Mouse (Mus musculus) cortical plate, adult 2 months (tissue): Measurements from ENCODE around the gene Zfp362. TPM values are rescaled to one million over a fixed set of nuclear protein-coding genes. Genes with fewer than 3 reads are reported as not detected.

Experiments used
- H3K27ac ChIP-seq: fragments of 200-500 bp; 2 replicates; pipeline ENCODE4 v1.5.1; 2012; ENCODE audit warnings: low read length, control low read depth, inconsistent platforms; ENCODE audit not compliant: insufficient read depth
- H3K4me1 ChIP-seq: fragments of 200-500 bp; 2 replicates; pipeline ENCODE4 v1.6.1; 2011; ENCODE audit warnings: low read length; ENCODE audit not compliant: control insufficient read depth, insufficient read depth
- H3K4me3 ChIP-seq: fragments of 200-500 bp; 2 replicates; pipeline ENCODE4 v1.5.1; 2011; ENCODE audit warnings: mild to moderate bottlenecking, low read length, control low read depth; ENCODE audit not compliant: insufficient read depth
- CTCF ChIP-seq: fragments of 200-500 bp; IDR thresholded peaks from 2 replicates; pipeline ENCODE4 v1.5.1; 2011; ENCODE audit warnings: mild to moderate bottlenecking, control low read depth, low read length; ENCODE audit not compliant: insufficient read depth; ENCODE audit errors: extremely low read depth
- POLR2A ChIP-seq: fragments of 200-500 bp; IDR thresholded peaks from 2 replicates; pipeline ENCODE4 v1.6.1; 2011; ENCODE audit warnings: mild to moderate bottlenecking, low read length, control low read depth; ENCODE audit not compliant: insufficient read depth; ENCODE audit errors: extremely low read depth
- polyA plus RNA-seq: library from polyadenylated mRNA; depleted of rRNA; stranded (reverse); fragments of >200 nt; gene quantifications from 2 replicates; pipeline ENCODE4 v1.2.3, GENCODE M21; 2012

Zfp362 gene
- polyA plus RNA-seq, 1 experiment: 23.8 TPM

GRCm38 (mm10) chr4:128839811-128840738 is 34.2 kb upstream of the Zfp362 start:
- no peak overlapping the region for H3K4me3 ChIP-seq
- TF ChIP-seq CTCF (no peak), POLR2A (no peak)
- H3K27ac ChIP-seq: no peak overlapping the region
- H3K4me1 ChIP-seq: no peaks in the 10 kb centered on the region; the same call in 1 of the 2 replicates

DNA sequence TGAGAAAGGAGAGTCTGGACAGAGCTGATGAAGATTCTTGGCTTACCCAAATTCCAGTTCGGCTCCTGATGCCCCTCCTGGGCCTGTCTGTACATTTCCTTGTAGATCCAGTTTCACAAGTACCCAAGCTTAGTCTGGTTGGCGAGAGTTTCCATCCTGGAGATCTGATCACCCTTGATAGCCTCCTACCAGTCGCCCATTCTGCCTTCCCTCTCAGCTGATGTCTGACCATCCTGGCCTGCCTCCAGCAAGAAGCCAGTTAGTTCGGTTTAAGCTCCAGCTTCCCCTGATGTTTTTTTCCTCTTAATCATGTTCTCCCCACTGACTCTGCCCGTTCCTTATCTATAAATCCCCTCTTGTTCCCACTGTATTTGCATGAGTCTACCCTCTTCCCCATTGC is 32.4 kb upstream of the Zfp362 start:
- no peak overlapping the region for H3K4me3 ChIP-seq
- no peaks in the 10 kb centered on the region; the same call in 1 of the 2 replicates for H3K4me1 ChIP-seq
- H3K27ac ChIP-seq: no peak overlapping the region
- TF ChIP-seq CTCF (no peak), POLR2A (no peak)

- no peak overlapping the region for H3K27ac ChIP-seq
- TF ChIP-seq CTCF: no peak
- no peak for TF ChIP-seq POLR2A
- no peak overlapping the region for H3K4me3 ChIP-seq
- no peaks in the 10 kb centered on the region for H3K4me1 ChIP-seq
These were observed 18.3 kb upstream of the Zfp362 start for GRCm38 (mm10) chr4:128824131-128824530.

- H3K27ac ChIP-seq: no peak overlapping the region
- no peak for TF ChIP-seq POLR2A
- TF ChIP-seq CTCF: no peak
These were observed 14.7 kb upstream of the Zfp362 start for GRCm38 (mm10) chr4:128820568-128820967.

DNA sequence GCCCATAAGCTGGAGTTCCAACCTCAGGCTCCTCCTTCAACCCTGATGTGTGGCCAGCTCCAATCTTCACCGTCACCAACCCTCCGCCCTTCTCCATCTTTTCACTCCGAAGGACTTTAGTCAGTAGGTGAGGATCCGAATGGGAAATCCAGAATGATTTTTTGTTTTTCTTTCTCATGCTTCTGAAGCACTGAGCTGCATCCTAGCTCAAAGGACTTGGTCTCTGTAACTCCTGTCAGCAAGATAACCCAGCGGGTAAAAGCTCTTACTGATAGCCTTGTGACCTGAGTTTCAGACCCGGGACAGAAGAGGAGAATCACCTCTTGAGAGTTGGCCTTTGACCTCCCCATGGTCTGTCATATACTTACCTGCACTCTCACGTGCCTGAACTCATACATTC is 11.2 kb upstream of the Zfp362 start:
- Histone ChIP-seq H3K4me1 (peaks cover 1% of the 10 kb centered on the region; the same call in 1 of the 2 replicates), H3K27ac (no peak overlapping the region), H3K4me3 (no peak overlapping the region)
- TF ChIP-seq POLR2A: no peak
- no peak for TF ChIP-seq CTCF

More at GRCm38 (mm10) chr4:128820568-128820967, 14.7 kb upstream of the Zfp362 start:
- Histone ChIP-seq H3K4me3 (no peak overlapping the region), H3K4me1 (no peaks in the 10 kb centered on the region)

GRCm38 (mm10) chr4:128811382-128812056 is 5.7 kb upstream of the Zfp362 start:
- H3K27ac ChIP-seq: no peak overlapping the region
- TF ChIP-seq POLR2A: peak; percentile 96
- TF ChIP-seq CTCF: no peak
- peaks cover 3% of the 10 kb centered on the region; the same call in 1 of the 2 replicates for H3K4me1 ChIP-seq
- peak overlapping the region; percentile 40 for H3K4me3 ChIP-seq

DNA sequence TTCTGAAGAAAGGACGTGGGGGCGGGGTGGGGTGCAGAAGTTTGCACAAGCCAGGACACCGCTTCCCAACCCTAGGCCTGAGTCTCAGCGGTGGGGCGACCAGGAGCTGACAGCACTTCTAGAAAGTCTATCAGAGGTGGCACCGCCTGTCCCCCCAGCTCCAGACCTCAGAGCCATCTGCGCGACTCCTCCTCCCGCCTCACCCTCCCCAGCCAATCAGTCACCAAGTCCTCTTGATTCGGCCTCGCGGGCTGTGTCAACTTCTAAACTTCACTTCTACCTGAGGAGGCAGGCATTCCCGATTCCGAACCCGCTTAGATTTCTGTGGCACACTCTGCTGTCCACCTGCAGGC is 958 bp upstream of the Zfp362 start:
- peaks cover 4% of the 10 kb centered on the region for H3K4me1 ChIP-seq
- no peak overlapping the region for H3K27ac ChIP-seq
- peak; percentile 47; the same call in 1 of the 2 replicates for TF ChIP-seq POLR2A
- no peak for TF ChIP-seq CTCF

DNA sequence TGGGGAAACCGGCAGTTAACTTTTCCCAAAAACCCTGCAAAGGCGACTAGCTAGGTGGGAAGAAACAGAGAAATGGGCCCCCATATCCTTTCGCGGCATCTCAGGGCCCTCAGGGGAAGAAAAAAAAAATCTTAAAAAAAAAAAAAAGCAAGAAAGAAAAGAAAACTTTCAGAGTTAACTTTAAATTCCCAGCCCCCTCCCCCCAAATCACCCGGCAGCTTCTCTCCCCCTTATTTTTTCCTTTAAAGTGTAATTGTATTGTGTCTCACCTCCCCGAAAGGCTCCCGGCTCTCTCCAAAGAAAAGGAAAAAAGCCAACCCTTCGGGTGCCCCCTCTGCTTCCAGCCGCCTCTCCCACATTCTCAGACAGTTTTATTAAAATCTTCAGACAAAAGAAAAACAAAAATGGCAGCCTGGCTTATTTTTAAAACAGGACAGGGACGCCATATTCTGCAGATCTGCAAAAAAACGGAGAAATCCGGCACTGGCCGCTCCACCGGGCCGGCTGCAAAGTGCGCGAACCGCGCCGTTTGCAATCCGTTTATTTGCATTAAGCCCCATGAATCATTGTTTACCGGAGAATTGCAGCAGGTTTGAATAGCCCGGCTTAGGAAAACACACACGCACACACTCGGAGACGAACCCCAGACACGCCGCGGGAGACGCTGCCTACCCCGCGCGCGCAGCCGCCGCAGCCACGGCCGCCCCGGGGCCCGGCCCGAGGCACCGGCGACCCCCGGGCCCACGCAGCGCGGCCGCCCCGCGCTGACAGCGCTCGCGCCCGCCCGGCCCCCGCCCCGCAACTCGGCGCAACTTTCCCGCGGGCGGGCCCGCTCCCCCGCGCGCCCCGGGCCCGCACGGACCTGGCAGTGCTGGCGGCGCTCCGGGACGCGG is 449 bp downstream of the Zfp362 start:
- no peak for TF ChIP-seq CTCF
- TF ChIP-seq POLR2A: no peak
- Histone ChIP-seq H3K4me1 (peaks cover 4% of the 10 kb centered on the region), H3K4me3 (peak overlapping the region; percentile 50), H3K27ac (peak overlapping the region; percentile 17)

More for the DNA sequence above, 958 bp upstream of the Zfp362 start:
- peak overlapping the region; percentile 13 for H3K4me3 ChIP-seq
